Mouse (Mus musculus) hindbrain, embryonic 11.5 days (tissue): ENCODE results near the gene Fam219a. TPM values are rescaled to one million over a fixed set of nuclear protein-coding genes. Genes with fewer than 3 reads are reported as not detected.
A peak's percentile ranks its signal among the peaks of the same experiment; 100 is the strongest.

Experiments used
- ATAC-seq: fragments of 200-750 bp; cut with Nextera tagmentation; 2 replicates; pipeline ENCODE4 v1.8.0; 2017; ENCODE audit warnings: mild to moderate bottlenecking, moderate TSS enrichment, moderate library complexity; ENCODE audit not compliant: low FRiP score
- DNase-seq: peaks from one replicate; pipeline ENCODE4 v3.0.0-alpha.2; 2015; ENCODE audit warnings: low spot score
- H3K27ac ChIP-seq: fragments of 300-500 bp; sonication (generic); 2 replicates; pipeline ENCODE4 v1.5.1; 2014; ENCODE audit warnings: mild to moderate bottlenecking, low read depth, low read length
- H3K27me3 ChIP-seq: fragments of 300-500 bp; sonication (generic); 2 replicates; pipeline ENCODE4 v1.6.1; 2014; ENCODE audit warnings: mild to moderate bottlenecking, low read length, moderate library complexity, mixed read lengths; ENCODE audit not compliant: control insufficient read depth, insufficient read depth
- H3K36me3 ChIP-seq: fragments of 300-500 bp; sonication (generic); 2 replicates; pipeline ENCODE4 v1.6.1; 2014; ENCODE audit warnings: mild to moderate bottlenecking, low read length, moderate library complexity, mixed read lengths; ENCODE audit not compliant: control insufficient read depth, insufficient read depth
- H3K4me1 ChIP-seq: fragments of 300-500 bp; sonication (generic); replicated peaks from 2 replicates; pipeline ENCODE4 v1.6.1; 2014; ENCODE audit warnings: low read length, mixed read lengths; ENCODE audit not compliant: control insufficient read depth, insufficient read depth
- H3K4me2 ChIP-seq: fragments of 300-500 bp; sonication (generic); replicated peaks from 2 replicates; pipeline ENCODE4 v1.6.1; 2014; ENCODE audit warnings: mild to moderate bottlenecking, low read depth, low read length
- H3K4me3 ChIP-seq: fragments of 300-500 bp; sonication (generic); 2 replicates; pipeline ENCODE4 v1.5.1; 2014; ENCODE audit warnings: low read depth, low read length
- H3K9ac ChIP-seq: fragments of 300-500 bp; sonication (generic); 2 replicates; pipeline ENCODE4 v1.6.1; 2014; ENCODE audit warnings: low read depth, low read length
- H3K9me3 ChIP-seq: fragments of 300-500 bp; sonication (generic); 2 replicates; pipeline ENCODE4 v1.6.1; 2016; ENCODE audit warnings: low read length; ENCODE audit not compliant: control insufficient read depth
- WGBS: fragments of 180-500 bp; shearing (Covaris S2); extraction: QIAGEN DNeasy Blood & Tissue Kit; methylation state at CpG from one replicate; pipeline ENCODE4 v1.1.7; 2014; 5-methylcytosine and 5-hydroxymethylcytosine counted together
- polyA plus RNA-seq: library from polyadenylated mRNA; unstranded; fragments of >200 nt; fragmentation: Nextera tagmentation; extraction: Ambion mirVana; gene quantifications from 2 replicates; pipeline ENCODE4 v1.2.1, GENCODE M21; 2014

Fam219a gene
- 11.8 and 17.6 TPM in 2 replicates for polyA plus RNA-seq

GRCm38 (mm10) chr4:41569411-41569885 is at the start of gene Fam219a, which contains the start of gene Dnaic1:
Gene Fam219a, minus strand, starts transcription at chr4:41569538.
Gene Dnaic1, plus strand, starts transcription at chr4:41569775.
- H3K4me3 ChIP-seq = peak within 1 kb of the TSS; percentile 74
- no peaks in the 10 kb centered on the region for H3K9me3 ChIP-seq
- 1% methylated on average over 40 of the region's 41 CpGs for whole genome bisulfite sequencing
- peak within 1 kb of the TSS; percentile 81 for H3K4me2 ChIP-seq
- peak within 1 kb of the TSS; percentile 83 for H3K9ac ChIP-seq
- peaks cover 6% of the 10 kb centered on the region; the same call in 1 of the 2 replicates for H3K27me3 ChIP-seq
- peak; percentile 98 for ATAC-seq
- no peaks in the 10 kb centered on the region for H3K36me3 ChIP-seq
- peak; percentile 99 for DNase-seq
- H3K4me1 ChIP-seq = peaks cover 12% of the 10 kb centered on the region
- H3K27ac ChIP-seq = peak within 1 kb of the TSS; percentile 83

- DNase-seq (no peak), ATAC-seq (no peak)
- H3K4me1 ChIP-seq = peaks cover 4% of the 10 kb centered on the region; the same call in 1 of the 2 replicates
- WGBS = 71% methylated on average over 9 of the region's 9 CpGs
- no peak overlapping the region for H3K9ac ChIP-seq
- H3K27me3 ChIP-seq = no peaks in the 10 kb centered on the region
- no peak overlapping the region for H3K4me2 ChIP-seq
- no peaks in the 10 kb centered on the region for H3K36me3 ChIP-seq
- H3K4me3 ChIP-seq = no peak overlapping the region
- no peak overlapping the region for H3K27ac ChIP-seq
- H3K9me3 ChIP-seq = no peaks in the 10 kb centered on the region
Observed at GRCm38 (mm10) chr4:41615661-41616599, 46.6 kb upstream of the Fam219a start.

GRCm38 (mm10) chr4:41614156-41614555 is 44.8 kb upstream of the Fam219a start:
- Histone ChIP-seq H3K27ac (no peak overlapping the region), H3K36me3 (no peaks in the 10 kb centered on the region)
- ATAC-seq = peak; percentile 10; the same call in 1 of the 2 replicates

GRCm38 (mm10) chr4:41612166-41612565 is 42.8 kb upstream of the Fam219a start:
- no peaks in the 10 kb centered on the region for H3K9me3 ChIP-seq
- no peak overlapping the region for H3K4me2 ChIP-seq
- WGBS = 35% methylated on average over 8 of the region's 8 CpGs
- peak; percentile 56 for DNase-seq
- peak; percentile 50; the same call in 1 of the 2 replicates for ATAC-seq
- H3K4me1 ChIP-seq = peaks cover 4% of the 10 kb centered on the region; the same call in 1 of the 2 replicates
- no peaks in the 10 kb centered on the region for H3K27me3 ChIP-seq
- no peaks in the 10 kb centered on the region for H3K36me3 ChIP-seq
- peak overlapping the region; percentile 68 for H3K27ac ChIP-seq
- no peak overlapping the region for H3K4me3 ChIP-seq
- H3K9ac ChIP-seq = no peak overlapping the region

More at GRCm38 (mm10) chr4:41614156-41614555, 44.8 kb upstream of the Fam219a start:
- H3K4me3 ChIP-seq = no peak overlapping the region
- H3K9ac ChIP-seq = no peak overlapping the region
- no peaks in the 10 kb centered on the region for H3K9me3 ChIP-seq
- DNase-seq = peak; percentile 89
- H3K4me2 ChIP-seq = no peak overlapping the region
- peaks cover 4% of the 10 kb centered on the region; the same call in 1 of the 2 replicates for H3K4me1 ChIP-seq
- 11% methylated on average over 7 of the region's 7 CpGs for WGBS
- H3K27me3 ChIP-seq = no peaks in the 10 kb centered on the region

GRCm38 (mm10) chr4:41610594-41610980 is 41.2 kb upstream of the Fam219a start:
- WGBS = 41% methylated on average over 6 of the region's 6 CpGs
- Histone ChIP-seq H3K4me3 (no peak overlapping the region), H3K9ac (no peak overlapping the region), H3K9me3 (no peaks in the 10 kb centered on the region), H3K27ac (no peak overlapping the region), H3K4me2 (no peak overlapping the region), H3K27me3 (no peaks in the 10 kb centered on the region), H3K36me3 (no peaks in the 10 kb centered on the region), H3K4me1 (peaks cover 4% of the 10 kb centered on the region; the same call in 1 of the 2 replicates)
- no peak for ATAC-seq
- no peak for DNase-seq

- 82% methylated on average over 10 of the region's 10 CpGs for WGBS
- no peaks in the 10 kb centered on the region for H3K9me3 ChIP-seq
- H3K4me2 ChIP-seq = no peak overlapping the region
- no peak for DNase-seq
- no peaks in the 10 kb centered on the region for H3K27me3 ChIP-seq
- peaks cover 4% of the 10 kb centered on the region; the same call in 1 of the 2 replicates for H3K4me1 ChIP-seq
- no peak overlapping the region for H3K9ac ChIP-seq
- H3K4me3 ChIP-seq = no peak overlapping the region
- H3K36me3 ChIP-seq = no peaks in the 10 kb centered on the region
- no peak overlapping the region for H3K27ac ChIP-seq
- no peak for ATAC-seq
Observed at GRCm38 (mm10) chr4:41609681-41610593, 40.6 kb upstream of the Fam219a start.

- Histone ChIP-seq H3K27me3 (no peaks in the 10 kb centered on the region), H3K36me3 (no peaks in the 10 kb centered on the region), H3K4me2 (no peak overlapping the region), H3K9ac (no peak overlapping the region), H3K4me3 (no peak overlapping the region), H3K27ac (no peak overlapping the region), H3K9me3 (no peaks in the 10 kb centered on the region), H3K4me1 (peaks cover 3% of the 10 kb centered on the region; the same call in 1 of the 2 replicates)
- no peak for ATAC-seq
- WGBS = 41% methylated on average over 4 of the region's 4 CpGs
- peak; percentile 65 for DNase-seq
Observed at GRCm38 (mm10) chr4:41606784-41607183, 37.4 kb upstream of the Fam219a start.
